Mouse (Mus musculus): ENCODE data around the gene Szt2.

DNA sequence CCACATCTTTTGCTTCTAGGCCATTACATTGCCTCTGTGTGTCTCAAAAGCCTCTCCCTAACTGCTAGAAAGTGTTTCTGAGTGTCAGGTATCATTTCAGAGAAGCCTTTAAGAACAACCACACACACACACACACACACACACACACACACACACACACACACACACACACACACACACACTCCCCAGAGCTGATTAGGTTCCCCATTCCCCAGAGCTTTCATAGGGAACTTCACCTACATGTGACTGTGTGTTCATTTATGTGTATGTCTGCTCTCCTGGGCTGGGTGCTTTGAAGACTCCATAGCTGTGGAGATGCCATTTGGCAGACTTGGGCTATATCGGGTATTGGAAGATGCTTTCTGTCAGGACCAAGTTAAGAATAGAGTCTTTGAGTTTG, 16.3 kb upstream of the Szt2 start:
- TF ChIP-seq POLR2A (IDR thresholded peaks at IDR 0.05; ENCODE audit: low read depth, low read length) (no peak), CTCF (IDR thresholded peaks at IDR 0.05; ENCODE audit: borderline replicate concordance, insufficient read depth, low read length) (no peak)

Data from embryonic fibroblast, embryonic 13.5 days (primary cell).